Mouse (Mus musculus): ENCODE measurements at regions not wholly inside any gene's neighbourhood (a gene's known extent, or its start where the extent isn't known, plus 50 kb on each side); places are given as distances from the start of the nearest gene placed in this dataset.

DNA sequence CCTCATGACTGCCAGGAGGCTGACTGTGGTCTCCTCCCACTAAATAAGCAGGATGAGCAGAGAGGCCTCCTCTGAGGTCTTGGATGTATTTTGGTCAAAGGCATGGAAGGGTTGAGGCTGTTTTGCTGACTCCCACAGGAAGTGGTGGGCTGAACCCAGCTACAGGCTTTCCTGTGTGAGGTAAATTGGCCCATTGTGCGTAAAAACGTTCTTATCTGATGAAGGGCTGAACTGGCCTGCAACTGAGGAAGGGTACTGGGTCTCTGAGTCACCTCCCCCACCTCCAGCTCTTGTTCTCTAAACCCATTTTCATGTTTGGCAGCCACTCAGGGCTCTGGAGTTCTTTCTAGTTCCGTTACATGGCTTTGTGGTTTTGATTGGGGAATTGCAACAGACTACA is 138.7 kb downstream of the Cog6 start:
- H3K27me3 ChIP-seq (replicated peaks; ENCODE audit: control insufficient read depth, insufficient read depth, low read length) = no peaks in the 10 kb centered on the region
- no peak for DNase-seq (ENCODE audit: low spot score)
- no peaks in the 10 kb centered on the region for H3K4me1 ChIP-seq (ENCODE audit: control insufficient read depth, insufficient read depth, low read length)
- H3K4me3 ChIP-seq (ENCODE audit: low read depth, low read length) = no peak overlapping the region
- H3K9me3 ChIP-seq (replicated peaks; ENCODE audit: control insufficient read depth, low read length) = no peaks in the 10 kb centered on the region
- H3K9ac ChIP-seq (ENCODE audit: low read length) = no peak overlapping the region
- WGBS = 63% methylated on average over 3 of the region's 3 CpGs
- no peaks in the 10 kb centered on the region for H3K36me3 ChIP-seq (ENCODE audit: control insufficient read depth, insufficient read depth, low read length)
- no peak overlapping the region for H3K27ac ChIP-seq (ENCODE audit: low read depth, low read length)
- ATAC-seq = no peak
- no peak overlapping the region for H3K4me2 ChIP-seq (ENCODE audit: low read length)

DNA sequence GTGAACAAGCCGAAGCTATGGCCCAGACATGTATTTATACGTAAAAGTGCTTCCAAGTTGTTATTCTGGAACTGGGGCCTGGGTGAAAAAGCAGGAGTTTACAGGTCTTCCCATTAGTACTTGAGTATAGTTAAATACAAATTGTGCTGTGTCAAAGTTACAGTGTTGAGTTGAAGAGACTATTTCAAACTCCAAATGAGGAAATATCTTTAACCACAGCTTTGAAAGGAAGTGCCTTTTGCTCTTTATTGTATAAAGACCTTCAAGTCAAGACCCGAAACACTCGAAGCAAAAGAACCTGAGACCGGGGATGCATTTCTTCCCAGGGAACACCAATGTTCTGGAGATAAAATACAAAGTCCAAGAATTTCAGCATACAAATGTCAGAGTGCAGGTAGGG is 144.8 kb downstream of the Cog6 start:
- 92% methylated on average over 5 of the region's 5 CpGs for WGBS
- H3K9me3 ChIP-seq (replicated peaks; ENCODE audit: control insufficient read depth, low read length) = no peaks in the 10 kb centered on the region
- no peak for DNase-seq (ENCODE audit: low spot score)
- H3K9ac ChIP-seq (ENCODE audit: low read length) = no peak overlapping the region
- no peaks in the 10 kb centered on the region for H3K36me3 ChIP-seq (ENCODE audit: control insufficient read depth, insufficient read depth, low read length)
- H3K27ac ChIP-seq (ENCODE audit: low read depth, low read length) = no peak overlapping the region
- H3K27me3 ChIP-seq (replicated peaks; ENCODE audit: control insufficient read depth, insufficient read depth, low read length) = no peaks in the 10 kb centered on the region
- no peak overlapping the region for H3K4me3 ChIP-seq (ENCODE audit: low read depth, low read length)
- H3K4me2 ChIP-seq (ENCODE audit: low read length) = no peak overlapping the region
- H3K4me1 ChIP-seq (ENCODE audit: control insufficient read depth, insufficient read depth, low read length) = no peaks in the 10 kb centered on the region
- no peak for ATAC-seq

- ATAC-seq (no peak), DNase-seq (ENCODE audit: low spot score) (no peak)
- no peak overlapping the region for H3K27ac ChIP-seq (ENCODE audit: low read depth, low read length)
- H3K4me2 ChIP-seq (ENCODE audit: low read length) = no peak overlapping the region
- no peaks in the 10 kb centered on the region for H3K9me3 ChIP-seq (replicated peaks; ENCODE audit: control insufficient read depth, low read length)
- WGBS = 84% methylated on average over 8 of the region's 8 CpGs
- H3K4me1 ChIP-seq (ENCODE audit: control insufficient read depth, insufficient read depth, low read length) = no peaks in the 10 kb centered on the region
- no peak overlapping the region for H3K4me3 ChIP-seq (ENCODE audit: low read depth, low read length)
- no peaks in the 10 kb centered on the region for H3K27me3 ChIP-seq (replicated peaks; ENCODE audit: control insufficient read depth, insufficient read depth, low read length)
- no peaks in the 10 kb centered on the region for H3K36me3 ChIP-seq (ENCODE audit: control insufficient read depth, insufficient read depth, low read length)
- no peak overlapping the region for H3K9ac ChIP-seq (ENCODE audit: low read length)
Measured at GRCm38 (mm10) chr3:52863146-52863849, 153.7 kb downstream of the Cog6 start.

DNA sequence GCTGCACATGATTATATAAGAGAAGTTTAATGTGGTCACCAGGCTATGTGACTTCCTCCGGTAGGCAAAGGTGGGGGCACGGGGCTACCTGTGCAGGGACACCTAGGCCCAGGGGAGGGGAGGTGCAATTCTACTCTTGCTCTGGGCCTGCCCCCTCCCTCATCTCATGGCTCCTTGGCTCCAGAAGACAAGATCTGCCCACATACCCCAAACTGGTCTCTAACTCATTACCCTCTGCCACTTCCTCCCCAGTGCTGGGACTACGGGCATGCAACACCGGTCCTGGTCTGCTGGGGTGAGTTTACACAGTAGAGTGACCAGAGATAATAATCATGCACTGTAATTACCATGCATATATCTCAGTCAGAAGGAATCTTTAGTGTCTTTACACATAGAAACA is 155.0 kb downstream of the Cog6 start:
- Histone ChIP-seq H3K4me1 (ENCODE audit: control insufficient read depth, insufficient read depth, low read length) (no peaks in the 10 kb centered on the region), H3K4me2 (ENCODE audit: low read length) (no peak overlapping the region), H3K36me3 (ENCODE audit: control insufficient read depth, insufficient read depth, low read length) (no peaks in the 10 kb centered on the region), H3K9me3 (replicated peaks; ENCODE audit: control insufficient read depth, low read length) (no peaks in the 10 kb centered on the region), H3K27me3 (replicated peaks; ENCODE audit: control insufficient read depth, insufficient read depth, low read length) (no peaks in the 10 kb centered on the region), H3K9ac (ENCODE audit: low read length) (no peak overlapping the region), H3K4me3 (ENCODE audit: low read depth, low read length) (no peak overlapping the region), H3K27ac (ENCODE audit: low read depth, low read length) (no peak overlapping the region)
- WGBS = 78% methylated on average over 4 of the region's 4 CpGs
- DNase-seq (ENCODE audit: low spot score) (no peak), ATAC-seq (no peak)

DNA sequence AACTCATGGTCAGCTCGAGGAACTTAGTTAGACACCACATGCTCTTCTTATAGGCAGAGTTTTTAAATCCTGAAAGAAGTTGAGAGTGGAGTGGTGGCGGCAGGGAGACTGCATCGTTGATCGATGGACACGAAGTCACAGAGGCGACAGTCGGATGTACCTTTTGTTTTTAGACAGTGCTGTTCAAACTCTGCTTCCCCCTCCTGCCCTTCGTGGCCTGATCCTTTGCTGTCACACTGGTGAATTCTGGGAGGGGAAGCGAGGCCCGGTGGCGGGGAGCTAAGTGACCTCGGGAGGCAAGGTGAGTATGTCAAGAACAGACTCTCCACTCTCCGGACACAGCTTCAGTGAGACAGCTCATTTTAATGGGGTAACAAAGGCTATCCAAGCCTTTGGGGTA is 155.5 kb downstream of the Cog6 start:
- Histone ChIP-seq H3K4me1 (ENCODE audit: control insufficient read depth, insufficient read depth, low read length) (no peaks in the 10 kb centered on the region), H3K4me2 (ENCODE audit: low read length) (no peak overlapping the region), H3K9ac (ENCODE audit: low read length) (no peak overlapping the region), H3K27me3 (replicated peaks; ENCODE audit: control insufficient read depth, insufficient read depth, low read length) (no peaks in the 10 kb centered on the region), H3K27ac (ENCODE audit: low read depth, low read length) (no peak overlapping the region), H3K4me3 (ENCODE audit: low read depth, low read length) (no peak overlapping the region), H3K9me3 (replicated peaks; ENCODE audit: control insufficient read depth, low read length) (no peaks in the 10 kb centered on the region), H3K36me3 (ENCODE audit: control insufficient read depth, insufficient read depth, low read length) (no peaks in the 10 kb centered on the region)
- no peak for ATAC-seq
- WGBS = 87% methylated on average over 13 of the region's 13 CpGs
- DNase-seq (ENCODE audit: low spot score) = no peak

- ATAC-seq (no peak), DNase-seq (ENCODE audit: low spot score) (no peak)
- no peaks in the 10 kb centered on the region for H3K27me3 ChIP-seq (replicated peaks; ENCODE audit: control insufficient read depth, insufficient read depth, low read length)
- no peaks in the 10 kb centered on the region for H3K4me1 ChIP-seq (ENCODE audit: control insufficient read depth, insufficient read depth, low read length)
- no peaks in the 10 kb centered on the region for H3K9me3 ChIP-seq (replicated peaks; ENCODE audit: control insufficient read depth, low read length)
- H3K27ac ChIP-seq (ENCODE audit: low read depth, low read length) = no peak overlapping the region
- no peak overlapping the region for H3K9ac ChIP-seq (ENCODE audit: low read length)
- H3K4me3 ChIP-seq (ENCODE audit: low read depth, low read length) = no peak overlapping the region
- WGBS = 81% methylated on average over 2 of the region's 2 CpGs
- H3K4me2 ChIP-seq (ENCODE audit: low read length) = no peak overlapping the region
- H3K36me3 ChIP-seq (ENCODE audit: control insufficient read depth, insufficient read depth, low read length) = no peaks in the 10 kb centered on the region
Measured at GRCm38 (mm10) chr3:52859848-52860247, 157.2 kb downstream of the Cog6 start.

DNA sequence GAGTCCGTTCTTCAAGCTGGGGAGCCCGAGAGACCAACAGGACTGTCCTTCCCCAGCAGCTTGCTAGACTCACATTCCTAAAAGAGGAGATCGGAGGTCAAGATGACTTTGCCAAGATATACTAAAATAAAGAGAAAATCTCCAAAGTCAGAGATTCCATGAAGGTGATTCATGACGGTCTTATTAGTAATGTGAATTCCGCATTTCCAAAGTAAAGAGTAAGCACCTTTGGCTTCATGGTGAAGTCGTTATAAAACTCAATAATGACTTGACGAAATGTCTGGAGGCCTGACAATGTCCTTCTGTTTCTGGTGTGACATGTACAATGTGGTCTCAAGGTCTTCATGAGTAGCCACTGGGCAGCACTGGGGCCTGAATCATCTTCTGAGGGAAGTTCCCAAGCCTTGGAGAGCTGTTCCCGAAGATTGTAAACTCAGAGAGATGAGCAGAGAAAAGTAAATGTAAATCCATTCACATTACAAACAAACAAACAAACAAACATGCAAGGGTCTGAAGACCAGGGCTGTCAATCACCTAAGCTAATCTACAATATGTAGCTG is 157.7 kb downstream of the Cog6 start:
- H3K9ac ChIP-seq (ENCODE audit: low read length) = no peak overlapping the region
- H3K27me3 ChIP-seq (replicated peaks; ENCODE audit: control insufficient read depth, insufficient read depth, low read length) = no peaks in the 10 kb centered on the region
- no peak for DNase-seq (ENCODE audit: low spot score)
- no peaks in the 10 kb centered on the region for H3K9me3 ChIP-seq (replicated peaks; ENCODE audit: control insufficient read depth, low read length)
- no peak for ATAC-seq
- H3K27ac ChIP-seq (ENCODE audit: low read depth, low read length) = no peak overlapping the region
- H3K36me3 ChIP-seq (ENCODE audit: control insufficient read depth, insufficient read depth, low read length) = no peaks in the 10 kb centered on the region
- H3K4me3 ChIP-seq (ENCODE audit: low read depth, low read length) = no peak overlapping the region
- H3K4me2 ChIP-seq (ENCODE audit: low read length) = no peak overlapping the region
- WGBS = 95% methylated on average over 8 of the region's 8 CpGs
- H3K4me1 ChIP-seq (ENCODE audit: control insufficient read depth, insufficient read depth, low read length) = no peaks in the 10 kb centered on the region

GRCm38 (mm10) chr3:52858259-52858658 is 158.8 kb downstream of the Cog6 start:
- no peak overlapping the region for H3K9ac ChIP-seq (ENCODE audit: low read length)
- ATAC-seq (no peak), DNase-seq (ENCODE audit: low spot score) (no peak)
- no peak overlapping the region for H3K4me2 ChIP-seq (ENCODE audit: low read length)
- H3K36me3 ChIP-seq (ENCODE audit: control insufficient read depth, insufficient read depth, low read length) = no peaks in the 10 kb centered on the region
- H3K4me1 ChIP-seq (ENCODE audit: control insufficient read depth, insufficient read depth, low read length) = no peaks in the 10 kb centered on the region
- no peaks in the 10 kb centered on the region for H3K9me3 ChIP-seq (replicated peaks; ENCODE audit: control insufficient read depth, low read length)
- H3K27ac ChIP-seq (ENCODE audit: low read depth, low read length) = no peak overlapping the region
- WGBS = 93% methylated on average over 9 of the region's 9 CpGs
- H3K27me3 ChIP-seq (replicated peaks; ENCODE audit: control insufficient read depth, insufficient read depth, low read length) = no peaks in the 10 kb centered on the region
- no peak overlapping the region for H3K4me3 ChIP-seq (ENCODE audit: low read depth, low read length)

DNA sequence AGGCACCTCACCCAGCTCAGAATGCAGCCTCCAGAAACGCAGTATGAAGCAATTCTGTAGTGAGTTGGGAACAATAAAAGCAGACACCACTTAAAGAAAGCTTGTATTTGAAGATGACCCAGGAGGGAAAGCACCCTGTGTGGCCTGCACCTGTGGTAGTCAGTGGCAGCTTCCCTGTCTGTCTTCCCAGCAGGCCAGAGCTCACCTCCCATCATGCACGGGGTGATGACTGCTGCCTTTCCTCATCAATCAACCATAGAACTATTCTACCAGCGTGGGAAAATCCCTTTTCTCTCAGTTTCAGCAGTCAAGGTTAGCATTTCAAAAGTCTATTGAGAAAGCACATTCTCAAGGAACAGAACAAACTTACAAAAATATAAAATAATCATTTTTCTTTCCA is 160.0 kb downstream of the Cog6 start:
- no peaks in the 10 kb centered on the region for H3K9me3 ChIP-seq (replicated peaks; ENCODE audit: control insufficient read depth, low read length)
- H3K4me3 ChIP-seq (ENCODE audit: low read depth, low read length) = no peak overlapping the region
- H3K9ac ChIP-seq (ENCODE audit: low read length) = no peak overlapping the region
- no peak for DNase-seq (ENCODE audit: low spot score)
- no peak overlapping the region for H3K4me2 ChIP-seq (ENCODE audit: low read length)
- H3K36me3 ChIP-seq (ENCODE audit: control insufficient read depth, insufficient read depth, low read length) = no peaks in the 10 kb centered on the region
- ATAC-seq = no peak
- no peaks in the 10 kb centered on the region for H3K27me3 ChIP-seq (replicated peaks; ENCODE audit: control insufficient read depth, insufficient read depth, low read length)
- H3K27ac ChIP-seq (ENCODE audit: low read depth, low read length) = no peak overlapping the region
- H3K4me1 ChIP-seq (ENCODE audit: control insufficient read depth, insufficient read depth, low read length) = no peaks in the 10 kb centered on the region
- 64% methylated on average over 3 of the region's 3 CpGs for WGBS
